Mouse (Mus musculus) liver, embryonic 13.5 days (tissue): Measurements from ENCODE around the gene Zfp428. TPM values are rescaled to one million over a fixed set of nuclear protein-coding genes. Genes with fewer than 3 reads are reported as not detected.
"Not testable (repeated sequence)": the region's sequence is repeated elsewhere in the genome, so short reads cannot be mapped to it uniquely, and the experiment has no call there.

Experiments used
- ATAC-seq: fragments of 200-750 bp; cut with Nextera tagmentation; 2 replicates; pipeline ENCODE4 v1.8.0; 2017; ENCODE audit warnings: low read depth, mild to moderate bottlenecking, moderate number of reproducible peaks, moderate library complexity
- DNase-seq: peaks from one replicate; pipeline ENCODE4 v3.0.0; 2022
- H3K27ac ChIP-seq: fragments of 300-500 bp; sonication (generic); 2 replicates; pipeline ENCODE4 v1.5.1; 2015; ENCODE audit warnings: moderate library complexity, mild to moderate bottlenecking, inconsistent platforms
- H3K27me3 ChIP-seq: fragments of 300-500 bp; sonication (generic); 2 replicates; pipeline ENCODE4 v1.6.1; 2015; ENCODE audit warnings: mild to moderate bottlenecking, inconsistent platforms
- H3K36me3 ChIP-seq: fragments of 300-500 bp; sonication (generic); 2 replicates; pipeline ENCODE4 v1.6.1; 2015; ENCODE audit warnings: mild to moderate bottlenecking, inconsistent platforms
- H3K4me1 ChIP-seq: fragments of 300-500 bp; sonication (generic); replicated peaks from 2 replicates; pipeline ENCODE4 v1.6.1; 2015; ENCODE audit warnings: inconsistent platforms
- H3K4me2 ChIP-seq: fragments of 300-500 bp; sonication (generic); 2 replicates; pipeline ENCODE4 v1.6.1; 2015; ENCODE audit warnings: inconsistent platforms, mild to moderate bottlenecking, moderate library complexity
- H3K4me3 ChIP-seq: fragments of 300-500 bp; sonication (generic); replicated peaks from 2 replicates; pipeline ENCODE4 v1.5.1; 2015; ENCODE audit warnings: mild to moderate bottlenecking, inconsistent platforms
- H3K9ac ChIP-seq: fragments of 300-500 bp; sonication (generic); 2 replicates; pipeline ENCODE4 v1.6.1; 2015; ENCODE audit warnings: mild to moderate bottlenecking, inconsistent platforms
- H3K9me3 ChIP-seq: fragments of 300-500 bp; sonication (generic); replicated peaks from 2 replicates; pipeline ENCODE4 v1.6.1; 2016; ENCODE audit warnings: inconsistent platforms
- WGBS: fragments of 180-500 bp; shearing (Covaris S2); methylation state at CpG from one replicate; pipeline ENCODE4 v1.1.7; 2015; ENCODE audit not compliant: insufficient replicate concordance; 5-methylcytosine and 5-hydroxymethylcytosine counted together
- polyA plus RNA-seq: library from polyadenylated mRNA; unstranded; fragments of >200 nt; fragmentation: Nextera tagmentation; extraction: Ambion mirVana; gene quantifications from 2 replicates; pipeline ENCODE4 v1.2.1, GENCODE M21; 2015

Gene Zfp428
- polyA plus RNA-seq, 1 experiment from 2014 or later, result 8.3 TPM

- no peaks in the 10 kb centered on the region for H3K9me3 ChIP-seq
- peaks cover 62% of the 10 kb centered on the region for H3K27me3 ChIP-seq
- H3K4me1 ChIP-seq, result peaks cover 54% of the 10 kb centered on the region
- no peak overlapping the region; the same call in 1 of the 2 replicates for H3K27ac ChIP-seq
- H3K4me3 ChIP-seq, result no peak overlapping the region
- WGBS, result 10% methylated on average over 4 of the region's 4 CpGs
- H3K36me3 ChIP-seq, result no peaks in the 10 kb centered on the region
- no peak overlapping the region for H3K9ac ChIP-seq
- no peak for DNase-seq
- H3K4me2 ChIP-seq, result no peak overlapping the region
- no peak for ATAC-seq
Observed at GRCm38 (mm10) chr7:24504868-24505267, 1.9 kb upstream of the Zfp428 start.

- DNase-seq (no peak), ATAC-seq (no peak)
- Histone ChIP-seq H3K4me3 (no peak overlapping the region), H3K36me3 (no peaks in the 10 kb centered on the region), H3K27me3 (peaks cover 55% of the 10 kb centered on the region), H3K9ac (no peak overlapping the region), H3K4me2 (peak overlapping the region; percentile 95), H3K27ac (peak overlapping the region; percentile 16; the same call in 1 of the 2 replicates), H3K9me3 (no peaks in the 10 kb centered on the region), H3K4me1 (peaks cover 51% of the 10 kb centered on the region)
- WGBS, result 52% methylated on average over 15 of the region's 15 CpGs
Observed at GRCm38 (mm10) chr7:24505447-24506064, 1.2 kb upstream of the Zfp428 start.

GRCm38 (mm10) chr7:24506065-24506459 lies 744 bp upstream of the Zfp428 start:
- Histone ChIP-seq H3K4me2 (peak overlapping the region; percentile 95), H3K36me3 (no peaks in the 10 kb centered on the region), H3K27ac (0 out of 2 replicates have a peak overlapping the region, but pooled peaks have one; percentile 16), H3K4me3 (peak overlapping the region; percentile 77), H3K4me1 (peaks cover 51% of the 10 kb centered on the region), H3K27me3 (peaks cover 50% of the 10 kb centered on the region), H3K9me3 (no peaks in the 10 kb centered on the region), H3K9ac (peak overlapping the region; percentile 90; the same call in 1 of the 2 replicates)
- DNase-seq (no peak), ATAC-seq (no peak)
- WGBS, result 54% methylated on average over 3 of the region's 3 CpGs

- Histone ChIP-seq H3K9ac (peak overlapping the region; percentile 90), H3K9me3 (no peaks in the 10 kb centered on the region), H3K4me2 (peak overlapping the region; percentile 95), H3K4me1 (peaks cover 49% of the 10 kb centered on the region), H3K4me3 (peak overlapping the region; percentile 77), H3K36me3 (no peaks in the 10 kb centered on the region), H3K27ac (peak overlapping the region; percentile 81; the same call in 1 of the 2 replicates), H3K27me3 (peaks cover 46% of the 10 kb centered on the region)
- ATAC-seq, result no peak
- 5% methylated on average over 12 of the region's 12 CpGs for WGBS
- DNase-seq, result no peak
Observed at GRCm38 (mm10) chr7:24506476-24506837, 349 bp upstream of the Zfp428 start.

GRCm38 (mm10) chr7:24507726-24508114 lies 914 bp downstream of the Zfp428 start:
- H3K27ac ChIP-seq, result peak overlapping the region; percentile 81
- ATAC-seq, result peak; percentile 26
- WGBS, result 2% methylated on average over 20 of the region's 20 CpGs
- H3K4me3 ChIP-seq, result peak overlapping the region; percentile 77
- DNase-seq, result no peak
- H3K4me2 ChIP-seq, result peak overlapping the region; percentile 95
- H3K27me3 ChIP-seq, result peaks cover 34% of the 10 kb centered on the region
- H3K9ac ChIP-seq, result peak overlapping the region; percentile 90
- no peaks in the 10 kb centered on the region for H3K36me3 ChIP-seq
- H3K4me1 ChIP-seq, result peaks cover 49% of the 10 kb centered on the region
- H3K9me3 ChIP-seq, result no peaks in the 10 kb centered on the region

GRCm38 (mm10) chr7:24512355-24512754 lies 5.5 kb downstream of the Zfp428 start, which contains the start of gene AC161166.1:
AC161166.1 (minus strand) TSS chr7:24512455.
- DNase-seq (no peak), ATAC-seq (no peak)
- peaks cover 20% of the 10 kb centered on the region for H3K4me1 ChIP-seq
- no peaks in the 10 kb centered on the region for H3K27me3 ChIP-seq
- WGBS, result 78% methylated on average over 7 of the region's 7 CpGs
- no peak within 1 kb of the TSS for H3K4me3 ChIP-seq
- H3K36me3 ChIP-seq, result 0 out of 2 replicates have a peak, but pooled peaks cover 2% of the 10 kb centered on the region
- H3K27ac ChIP-seq, result no peak within 1 kb of the TSS
- no peaks in the 10 kb centered on the region for H3K9me3 ChIP-seq
- no peak within 1 kb of the TSS for H3K9ac ChIP-seq
- no peak within 1 kb of the TSS for H3K4me2 ChIP-seq

- ATAC-seq, H3K4me1 ChIP-seq, H3K4me2 ChIP-seq, H3K27ac ChIP-seq, H3K9me3 ChIP-seq, DNase-seq, H3K27me3 ChIP-seq, H3K36me3 ChIP-seq, H3K9ac ChIP-seq, H3K4me3 ChIP-seq: not testable (repeated sequence)
- WGBS, result 69% methylated on average over 8 of the region's 8 CpGs
Observed at GRCm38 (mm10) chr7:24516319-24516718, 9.5 kb downstream of the Zfp428 start.

GRCm38 (mm10) chr7:24517077-24517476 lies 10.3 kb downstream of the Zfp428 start:
- Histone ChIP-seq H3K9ac (no peak overlapping the region), H3K36me3 (0 out of 2 replicates have a peak, but pooled peaks cover 2% of the 10 kb centered on the region), H3K4me3 (no peak overlapping the region), H3K4me1 (no peaks in the 10 kb centered on the region), H3K4me2 (no peak overlapping the region), H3K27ac (no peak overlapping the region), H3K27me3 (no peaks in the 10 kb centered on the region), H3K9me3 (no peaks in the 10 kb centered on the region)
- no peak for DNase-seq
- ATAC-seq, result no peak
- 63% methylated on average over 5 of the region's 5 CpGs for WGBS

GRCm38 (mm10) chr7:24517654-24518053 lies 10.8 kb downstream of the Zfp428 start:
- H3K4me2 ChIP-seq, result no peak overlapping the region
- H3K9ac ChIP-seq, result no peak overlapping the region
- 58% methylated on average over 6 of the region's 6 CpGs for WGBS
- no peak for DNase-seq
- H3K36me3 ChIP-seq, result 0 out of 2 replicates have a peak, but pooled peaks cover 2% of the 10 kb centered on the region
- ATAC-seq, result no peak
- no peak overlapping the region for H3K4me3 ChIP-seq
- H3K4me1 ChIP-seq, result no peaks in the 10 kb centered on the region
- no peak overlapping the region for H3K27ac ChIP-seq
- H3K27me3 ChIP-seq, result no peaks in the 10 kb centered on the region
- H3K9me3 ChIP-seq, result no peaks in the 10 kb centered on the region

GRCm38 (mm10) chr7:24519130-24519529 lies 12.3 kb downstream of the Zfp428 start:
- no peak overlapping the region for H3K4me2 ChIP-seq
- no peak overlapping the region for H3K27ac ChIP-seq
- no peak for ATAC-seq
- no peaks in the 10 kb centered on the region for H3K4me1 ChIP-seq
- H3K4me3 ChIP-seq, result no peak overlapping the region
- 0 out of 2 replicates have a peak, but pooled peaks cover 2% of the 10 kb centered on the region for H3K36me3 ChIP-seq
- no peaks in the 10 kb centered on the region for H3K9me3 ChIP-seq
- 0 out of 2 replicates have a peak, but pooled peaks cover 6% of the 10 kb centered on the region for H3K27me3 ChIP-seq
- DNase-seq, result no peak
- WGBS, result 58% methylated on average over 3 of the region's 3 CpGs
- no peak overlapping the region for H3K9ac ChIP-seq

- 74% methylated on average over 10 of the region's 10 CpGs for WGBS
- H3K4me3 ChIP-seq, H3K4me2 ChIP-seq, ATAC-seq, H3K36me3 ChIP-seq, DNase-seq, H3K9me3 ChIP-seq, H3K27ac ChIP-seq, H3K27me3 ChIP-seq, H3K9ac ChIP-seq, H3K4me1 ChIP-seq: not testable (repeated sequence)
Observed at GRCm38 (mm10) chr7:24520054-24520453, 13.2 kb downstream of the Zfp428 start.

- H3K9ac ChIP-seq, result no peak overlapping the region
- no peak overlapping the region for H3K27ac ChIP-seq
- 45% methylated on average over 5 of the region's 5 CpGs for WGBS
- no peaks in the 10 kb centered on the region for H3K4me1 ChIP-seq
- H3K4me3 ChIP-seq, result no peak overlapping the region
- H3K36me3 ChIP-seq, result no peaks in the 10 kb centered on the region
- H3K4me2 ChIP-seq, result no peak overlapping the region
- no peaks in the 10 kb centered on the region for H3K9me3 ChIP-seq
- no peak for ATAC-seq
- H3K27me3 ChIP-seq, result 0 out of 2 replicates have a peak, but pooled peaks cover 8% of the 10 kb centered on the region
- no peak for DNase-seq
Observed at GRCm38 (mm10) chr7:24522805-24523204, 16.0 kb downstream of the Zfp428 start.
